Mouse (Mus musculus) layer of hippocampus, adult 11-12 months (tissue): ENCODE measurements around the gene Ppp1r10.
A peak's percentile ranks its signal among the peaks of the same experiment; 100 is the strongest.

Experiments used
- DNase-seq: peaks from one replicate; pipeline ENCODE4 v3.0.0; 2022; ENCODE audit warnings: low spot score

Gene Ppp1r10

DNA sequence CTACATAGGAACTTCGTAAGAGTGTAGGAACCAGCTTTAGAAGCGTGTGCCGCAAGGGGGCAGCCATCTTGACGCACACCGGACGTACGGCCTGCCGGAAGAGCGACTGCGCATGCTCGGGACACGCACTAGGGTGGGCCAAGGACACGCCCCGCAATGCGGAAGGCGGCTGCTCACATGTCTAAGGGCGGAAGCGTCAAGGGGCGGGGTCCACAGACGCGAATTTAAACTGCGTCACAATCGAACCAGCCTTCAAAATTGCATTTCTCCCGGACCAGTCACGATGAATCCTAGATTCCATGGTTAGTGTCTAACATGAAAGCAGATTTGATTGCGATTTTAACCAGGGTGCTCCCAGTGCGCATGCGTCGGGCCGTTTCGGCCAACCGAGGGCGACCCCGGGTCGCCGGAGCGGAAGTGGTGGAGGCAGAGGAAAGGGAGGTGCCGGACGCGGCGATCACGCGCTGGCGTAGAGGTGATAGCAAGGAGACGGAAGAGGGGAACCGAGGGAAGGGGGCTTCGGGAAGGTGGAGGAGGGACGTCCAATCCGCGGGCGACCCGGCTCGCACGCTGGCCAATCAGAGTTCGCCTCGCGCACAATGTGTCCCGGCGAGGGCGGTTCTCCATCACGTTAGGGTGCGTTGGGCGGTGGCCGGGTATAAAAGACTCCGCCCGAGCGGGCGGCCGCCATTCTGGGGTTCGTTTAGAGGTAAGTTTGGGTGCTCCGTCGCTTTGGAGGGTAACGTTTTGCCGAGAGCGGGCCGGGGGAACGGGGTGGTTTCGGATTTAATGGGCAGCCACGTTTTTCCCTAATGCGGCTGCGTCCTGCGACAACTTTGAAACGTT lies at the start of gene Ppp1r10, which contains the start of gene Mrps18b:
Ppp1r10 (plus strand) TSS at position 138 of the 846 bp plus-strand sequence.
Mrps18b (minus strand) TSS at position 93 of the 846 bp plus-strand sequence.
- DNase-seq = peak; percentile 100

DNA sequence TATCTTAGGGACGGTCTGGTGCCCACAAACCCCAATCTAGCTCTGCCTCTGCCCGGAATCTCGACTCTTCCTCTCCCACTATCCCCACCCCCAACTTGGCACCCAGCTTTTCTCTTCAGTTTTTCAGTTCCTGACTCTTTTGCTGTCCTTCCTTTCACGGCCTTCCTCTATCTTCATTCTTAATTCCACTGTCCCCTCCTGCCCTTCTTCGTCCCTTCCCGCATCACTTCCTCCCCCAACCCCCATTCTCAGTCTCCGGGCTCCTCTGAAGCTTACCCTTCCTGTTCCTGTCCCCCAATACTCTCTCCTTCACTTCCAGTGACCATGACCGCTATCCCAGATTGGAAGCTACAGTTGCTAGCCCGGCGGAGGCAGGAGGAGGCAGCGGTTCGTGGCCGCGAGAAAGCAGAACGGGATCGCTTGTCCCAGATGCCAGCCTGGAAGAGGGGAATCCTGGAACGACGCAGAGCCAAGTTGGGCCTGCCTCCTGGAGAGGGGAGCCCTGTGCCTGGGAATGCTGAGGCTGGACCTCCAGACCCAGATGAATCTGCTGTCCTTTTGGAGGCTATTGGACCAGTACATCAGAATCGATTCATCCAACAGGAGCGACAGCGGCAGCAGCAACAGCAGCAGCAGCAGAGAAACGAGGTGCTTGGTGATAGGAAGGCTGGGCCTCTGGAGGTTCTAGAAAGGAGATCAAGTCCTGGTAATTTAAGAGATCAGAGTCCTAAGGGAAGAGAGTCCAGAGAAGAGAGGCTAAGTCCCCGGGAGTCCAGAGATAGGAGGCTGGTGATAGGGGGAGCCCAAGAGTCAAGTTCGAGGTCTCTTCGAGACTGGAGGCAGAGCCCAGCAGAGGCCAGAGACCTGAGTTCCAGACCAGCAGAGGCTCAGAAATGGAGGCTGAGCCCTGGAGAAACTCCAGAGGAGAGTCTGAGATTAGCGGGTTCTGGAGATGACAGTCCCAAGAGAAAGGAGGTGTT lies 49.0 kb upstream of the Ppp1r10 start:
- DNase-seq = no peak

DNA sequence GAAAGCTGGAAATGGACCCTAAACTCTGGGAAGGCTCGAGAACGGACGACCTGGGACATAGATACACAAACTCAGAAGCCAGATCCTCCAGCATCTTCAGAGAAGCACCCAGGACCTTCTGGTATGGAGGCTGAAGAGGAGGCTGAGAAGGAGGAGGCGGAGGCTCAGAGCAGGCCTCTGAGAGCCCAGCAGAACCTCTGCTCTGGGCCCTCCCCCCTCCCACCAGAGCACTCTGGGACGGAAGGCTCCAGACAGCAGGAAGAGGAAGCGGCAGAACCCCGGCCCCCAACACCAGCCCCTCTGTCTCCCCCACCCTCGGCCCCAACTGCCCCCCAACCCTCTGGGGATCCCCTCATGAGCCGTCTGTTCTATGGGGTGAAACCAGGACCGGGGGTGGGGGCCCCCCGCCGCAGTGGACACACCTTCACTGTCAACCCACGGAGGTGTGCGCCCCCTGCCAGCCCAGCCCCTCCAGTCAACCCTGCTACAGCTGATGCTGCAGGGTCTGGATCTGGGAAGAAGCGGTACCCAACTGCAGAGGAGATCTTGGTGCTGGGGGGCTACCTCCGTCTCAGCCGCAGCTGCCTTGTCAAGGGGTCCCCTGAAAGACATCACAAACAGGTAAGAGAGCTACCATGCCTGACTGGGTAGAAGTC lies 47.9 kb upstream of the Ppp1r10 start:
- no peak for DNase-seq

DNA sequence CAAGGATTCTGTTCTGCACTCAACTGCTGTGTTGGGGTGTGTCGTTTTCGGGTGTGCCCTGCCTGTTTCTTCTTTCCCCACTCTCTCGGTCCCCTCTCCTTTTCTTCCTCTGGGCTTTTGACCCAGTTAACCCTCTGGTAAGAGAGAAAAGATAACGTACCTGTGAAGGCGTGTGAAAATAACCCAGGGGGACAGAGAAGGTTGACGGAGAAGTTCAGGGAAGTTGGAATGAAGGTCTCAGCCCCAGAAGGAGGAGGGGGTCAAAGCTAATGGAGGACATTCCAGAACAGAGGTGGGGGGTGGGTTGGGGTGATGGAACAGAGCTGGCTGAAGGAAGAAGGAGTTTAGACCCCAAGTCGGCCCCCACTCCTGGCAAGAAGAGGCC lies 47.3 kb upstream of the Ppp1r10 start:
- DNase-seq = no peak

DNA sequence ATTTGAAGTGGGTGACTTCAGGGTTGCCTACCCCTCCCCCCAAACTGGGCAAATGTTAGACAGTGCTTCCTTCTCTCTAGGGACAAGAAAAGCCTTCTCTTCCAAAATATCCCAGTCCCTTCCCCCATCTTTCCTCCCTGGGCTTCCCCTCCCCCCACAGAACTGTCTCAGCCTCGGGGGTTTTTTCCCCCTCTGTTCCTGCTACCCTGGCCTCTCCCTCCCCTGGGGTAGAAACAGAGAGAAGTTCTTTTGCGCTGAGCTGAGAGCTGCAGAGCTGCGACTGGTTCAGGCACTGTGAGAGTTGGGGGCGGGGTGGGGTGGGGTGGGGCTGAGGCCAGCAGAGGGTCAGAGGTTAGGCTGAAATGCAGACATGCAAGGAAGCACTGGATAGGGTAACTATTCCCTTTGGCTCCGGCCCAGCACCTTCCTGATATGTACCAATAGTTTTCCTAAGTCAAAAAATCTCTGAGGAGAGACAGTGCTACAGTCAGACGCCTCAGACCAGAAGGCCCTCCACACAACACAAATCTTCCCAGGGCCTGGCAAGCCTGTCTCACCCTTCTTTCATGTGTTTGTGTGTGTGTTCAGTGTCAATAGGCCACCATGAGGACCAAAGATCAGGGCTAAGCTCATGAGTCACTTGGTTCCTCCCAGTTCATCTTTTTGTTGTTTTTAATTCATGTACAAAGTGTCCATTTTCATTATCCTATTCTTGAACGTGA lies 46.7 kb upstream of the Ppp1r10 start:
- no peak for DNase-seq

DNA sequence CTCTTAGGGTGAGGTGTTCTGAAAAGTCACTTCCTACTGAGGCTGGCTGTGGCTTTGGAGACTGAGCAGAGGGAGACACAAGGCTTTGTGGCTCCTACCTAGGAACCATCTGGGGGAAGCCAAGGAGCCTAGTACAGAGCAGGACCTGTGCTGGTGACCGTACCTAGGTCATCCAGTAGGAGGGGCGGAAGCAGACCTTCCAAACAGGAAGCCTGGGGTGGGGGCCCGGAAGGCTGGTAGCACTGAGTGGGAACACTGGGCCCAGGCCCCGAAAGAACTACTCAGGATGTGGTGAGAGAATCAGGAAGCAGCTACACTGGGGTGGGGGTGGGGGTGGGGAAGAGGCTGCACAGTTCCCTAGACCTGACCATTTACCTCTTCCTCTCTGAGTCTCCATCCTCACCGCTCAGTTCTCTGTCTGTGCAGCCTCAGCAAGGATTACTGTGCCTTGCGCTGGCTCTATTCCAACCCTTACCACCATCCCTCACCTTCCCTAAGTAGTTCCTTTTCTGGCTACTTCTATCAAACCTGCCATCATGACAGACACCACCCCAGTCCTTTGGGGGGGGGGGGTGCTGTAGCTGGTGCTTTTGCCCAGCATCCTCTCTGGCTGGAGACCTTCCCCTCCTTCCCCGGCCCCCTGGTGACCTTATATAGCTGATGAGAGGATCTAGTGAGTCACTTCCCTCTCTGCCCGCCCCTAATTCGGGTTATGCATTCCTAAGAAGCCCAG lies 45.9 kb upstream of the Ppp1r10 start:
- no peak for DNase-seq

DNA sequence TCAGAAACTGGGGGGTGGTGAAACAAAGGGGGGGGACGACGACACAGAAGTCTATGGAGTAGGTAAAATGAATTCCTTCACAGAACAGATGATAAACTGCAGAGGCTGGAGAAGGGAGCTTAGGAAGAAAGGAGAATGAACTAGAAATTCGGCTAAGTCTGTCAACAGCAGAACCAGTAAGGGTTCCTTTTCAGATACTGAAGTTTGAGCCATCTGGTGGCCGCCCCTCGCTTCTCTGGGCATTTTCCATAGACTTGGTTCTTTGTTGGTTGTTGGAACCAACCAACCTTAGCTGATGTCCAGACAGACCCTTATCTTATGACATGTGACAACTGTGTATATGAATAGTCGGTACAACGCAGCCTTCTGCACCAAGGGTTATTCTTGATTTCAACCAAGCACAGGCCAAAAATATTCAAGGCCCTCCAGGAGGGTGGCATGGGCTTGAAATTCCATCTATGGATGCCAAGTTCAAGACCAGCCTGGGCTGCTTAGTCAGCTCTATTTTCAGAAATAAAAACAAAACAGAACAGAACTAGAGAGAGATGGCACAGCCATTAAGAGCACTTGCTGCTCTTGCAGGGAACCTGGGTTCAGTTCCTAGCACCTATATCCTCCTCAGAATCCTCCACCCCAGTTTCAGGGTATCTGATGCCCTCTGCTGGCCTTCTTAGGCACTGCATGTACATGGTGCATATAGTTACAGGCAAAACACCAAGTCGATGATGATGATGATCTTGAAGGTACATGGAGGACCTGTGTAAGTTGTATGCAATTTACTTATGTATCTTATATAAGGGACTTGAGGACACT lies 45.1 kb upstream of the Ppp1r10 start:
- DNase-seq = no peak

DNA sequence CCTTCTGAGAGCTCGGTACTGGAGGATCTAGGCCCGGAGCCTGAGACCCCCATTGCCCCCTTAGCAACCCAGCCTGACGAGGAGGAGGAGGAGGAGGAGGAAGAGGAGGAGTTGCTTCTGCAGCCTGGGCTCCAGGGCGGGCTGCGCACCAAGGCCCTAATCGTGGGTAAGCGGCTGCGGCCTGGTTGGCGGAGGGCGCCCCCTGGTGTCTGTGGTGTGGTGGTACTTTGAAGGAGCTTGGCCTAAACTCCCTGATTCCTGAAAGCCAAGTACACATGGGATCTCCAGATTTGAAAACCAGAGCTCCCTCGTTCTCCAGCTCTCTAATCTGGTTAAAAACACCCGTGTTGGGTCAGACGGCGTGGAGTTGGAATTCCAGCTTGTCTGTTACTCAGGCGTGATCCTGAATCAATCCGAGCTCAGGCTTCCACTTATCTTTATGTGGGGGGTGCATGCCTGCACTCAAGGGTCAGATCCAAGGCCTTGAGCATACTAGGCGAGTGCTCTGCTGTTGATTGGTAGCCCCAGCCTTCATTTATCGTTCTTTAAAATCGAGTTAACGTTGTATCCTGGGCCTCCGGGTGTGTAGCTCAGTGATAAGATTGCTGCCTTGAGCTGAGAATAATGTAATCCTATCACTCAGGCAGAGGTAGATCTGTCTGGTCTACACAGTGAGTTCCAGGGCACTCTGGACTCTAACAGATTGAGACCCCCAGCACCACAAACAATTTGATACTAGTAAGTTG lies 42.3 kb upstream of the Ppp1r10 start:
- peak; percentile 84 for DNase-seq

DNA sequence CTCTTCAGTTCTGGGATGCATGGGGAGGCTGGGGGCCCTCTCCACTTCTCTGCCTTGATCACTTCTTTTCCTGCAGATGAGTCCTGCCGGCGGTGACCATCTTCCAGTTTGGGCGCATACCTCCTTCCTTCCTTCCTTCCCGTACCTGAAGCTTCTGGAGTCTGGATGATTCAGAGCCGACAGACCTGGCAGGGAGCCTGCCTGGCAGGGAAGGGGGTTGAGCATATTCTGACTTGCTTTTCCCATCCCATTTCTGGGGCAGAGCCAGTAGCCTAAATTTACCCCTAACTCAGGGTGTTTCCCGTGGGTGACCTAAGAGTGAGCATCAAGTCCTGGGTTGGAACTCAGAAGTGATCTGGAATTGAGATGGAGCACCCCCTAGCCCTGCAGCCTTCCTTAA lies 41.5 kb upstream of the Ppp1r10 start:
- no peak for DNase-seq

DNA sequence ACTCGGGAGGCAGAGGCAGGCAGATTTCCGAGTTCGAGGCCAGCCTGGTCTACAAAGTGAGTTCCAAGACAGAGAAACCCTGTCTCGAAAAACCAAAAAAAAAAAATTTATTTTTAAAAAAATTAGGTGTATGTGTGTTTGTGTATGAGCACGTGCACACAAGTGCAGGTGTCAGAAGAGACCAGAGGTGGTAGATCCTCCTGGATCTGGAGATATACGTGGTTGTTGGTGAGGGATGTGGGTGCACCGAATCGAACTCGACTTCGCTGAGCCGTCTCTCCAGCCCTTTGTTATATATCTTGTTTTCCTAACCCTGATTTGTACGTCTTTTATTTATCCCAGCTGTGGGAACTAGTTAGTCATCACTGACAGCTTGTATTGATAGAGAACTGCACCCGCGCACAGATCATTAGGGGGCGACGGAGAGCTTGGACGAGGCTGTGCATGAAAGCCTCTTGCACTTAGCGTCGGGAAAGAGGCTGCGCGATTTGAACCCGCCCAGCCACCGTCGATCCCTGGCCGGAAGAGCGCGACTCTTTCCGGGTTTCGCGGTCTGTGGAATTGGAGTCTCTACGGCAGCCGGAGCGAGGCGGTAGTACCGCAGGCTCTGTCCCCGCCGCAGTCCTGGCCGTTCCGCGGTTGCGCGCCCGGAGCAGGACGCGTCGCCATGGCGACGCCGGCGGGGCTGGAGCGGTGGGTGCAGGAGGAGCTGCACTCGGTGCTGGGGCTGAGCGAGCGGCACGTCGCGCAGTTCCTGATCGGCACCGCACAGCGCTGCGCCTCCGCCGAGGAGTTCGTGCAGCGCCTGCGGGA lies 36.8 kb upstream of the Ppp1r10 start, which contains the start of gene Dhx16:
Dhx16 (plus strand) TSS at position 575 of the 813 bp plus-strand sequence.
- peak; percentile 96 for DNase-seq

DNA sequence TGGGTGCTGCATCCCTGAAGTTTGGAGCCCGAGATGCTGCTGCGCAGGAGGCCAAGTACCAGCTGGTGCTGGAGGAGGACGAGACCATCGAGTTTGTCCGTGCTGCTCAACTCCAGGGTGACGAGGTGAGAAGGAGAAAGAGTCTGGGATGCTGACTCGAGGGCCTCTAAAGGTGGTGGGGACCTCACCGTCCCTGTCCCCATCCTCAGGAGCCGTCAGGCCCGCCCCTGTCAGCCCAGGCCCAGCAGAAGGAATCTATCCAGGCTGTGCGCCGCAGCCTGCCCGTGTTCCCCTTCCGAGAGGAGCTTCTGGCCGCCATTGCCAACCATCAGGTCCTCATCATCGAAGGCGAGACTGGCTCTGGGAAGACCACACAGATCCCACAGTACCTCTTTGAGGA lies 33.3 kb upstream of the Ppp1r10 start:
- DNase-seq = no peak

DNA sequence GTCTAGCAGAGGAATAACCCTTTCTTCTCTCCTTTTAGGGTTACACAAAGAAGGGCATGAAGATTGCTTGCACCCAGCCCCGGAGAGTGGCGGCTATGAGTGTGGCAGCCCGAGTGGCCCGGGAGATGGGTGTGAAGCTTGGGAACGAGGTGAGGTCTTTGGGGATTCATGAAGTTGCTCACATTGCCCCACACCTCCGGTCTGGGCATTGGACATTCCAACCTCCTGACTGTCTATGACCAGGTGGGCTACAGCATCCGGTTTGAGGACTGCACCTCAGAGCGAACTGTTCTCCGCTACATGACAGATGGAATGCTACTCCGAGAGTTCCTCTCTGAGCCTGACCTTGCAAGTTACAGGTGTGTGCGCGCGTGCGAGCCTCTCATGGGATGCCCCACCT lies 32.5 kb upstream of the Ppp1r10 start:
- no peak for DNase-seq

DNA sequence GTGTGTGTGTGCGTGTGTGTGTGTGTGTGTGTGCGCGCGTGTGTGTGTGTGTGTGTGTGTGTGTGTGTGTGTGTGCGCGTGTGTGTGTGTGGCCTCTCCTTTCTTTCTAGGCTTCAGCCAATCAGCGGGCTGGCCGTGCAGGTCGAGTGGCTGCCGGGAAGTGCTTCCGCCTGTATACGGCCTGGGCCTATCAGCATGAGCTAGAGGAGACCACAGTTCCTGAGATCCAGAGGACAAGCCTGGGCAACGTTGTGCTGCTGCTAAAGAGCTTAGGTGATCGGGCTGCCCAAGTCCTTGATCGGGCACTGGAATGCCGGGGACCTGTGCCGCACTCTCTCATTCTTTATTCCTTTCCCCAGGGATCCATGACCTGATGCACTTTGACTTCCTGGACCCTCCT lies 28.5 kb upstream of the Ppp1r10 start:
- no peak for DNase-seq

DNA sequence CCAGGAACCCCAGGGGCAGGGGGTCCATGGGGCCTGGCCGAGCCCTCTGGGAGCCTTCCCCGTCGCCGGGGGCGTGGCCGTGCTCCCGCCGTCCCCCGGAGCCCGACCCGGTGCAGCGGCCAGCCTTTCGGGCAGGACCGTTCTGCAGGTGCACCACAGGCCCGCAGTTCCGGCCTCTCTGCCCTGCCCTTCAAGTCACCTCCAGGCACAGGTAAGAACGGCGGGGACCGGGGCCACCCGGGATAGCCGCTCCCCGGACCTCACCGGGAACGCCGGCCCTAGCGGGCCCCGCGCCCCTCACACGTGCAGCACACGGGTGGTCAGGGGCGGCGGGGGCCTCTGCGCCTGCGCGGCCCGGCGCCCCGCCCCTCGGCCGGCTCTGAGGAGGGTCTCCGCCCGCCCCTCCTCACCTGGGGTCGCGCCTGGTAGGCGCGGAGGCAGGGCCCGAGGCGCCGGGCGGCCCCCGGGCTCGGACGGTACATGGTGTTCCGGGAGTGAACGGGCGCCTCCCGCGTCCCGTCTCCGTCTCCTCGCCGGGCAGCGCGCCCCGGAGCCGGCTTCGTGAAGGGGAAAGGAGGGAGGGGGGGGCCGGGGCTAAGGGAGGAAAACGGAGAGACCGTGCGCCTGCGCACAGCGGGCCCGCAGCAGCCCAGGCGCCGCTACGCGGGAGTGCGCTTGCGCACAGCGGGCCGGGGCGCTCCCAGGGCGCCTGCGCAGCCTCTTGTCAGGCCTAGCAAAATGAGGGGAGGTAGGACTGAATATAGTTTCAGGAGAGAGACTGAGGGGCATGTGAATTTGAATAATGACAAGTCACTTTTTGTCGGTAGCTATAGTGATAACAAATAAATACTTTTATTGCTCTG lies 19.2 kb upstream of the Ppp1r10 start, which contains the start of gene 2310061I04Rik:
2310061I04Rik (minus strand) TSS at position 651 of the 863 bp plus-strand sequence.
- peak; percentile 92 for DNase-seq

DNA sequence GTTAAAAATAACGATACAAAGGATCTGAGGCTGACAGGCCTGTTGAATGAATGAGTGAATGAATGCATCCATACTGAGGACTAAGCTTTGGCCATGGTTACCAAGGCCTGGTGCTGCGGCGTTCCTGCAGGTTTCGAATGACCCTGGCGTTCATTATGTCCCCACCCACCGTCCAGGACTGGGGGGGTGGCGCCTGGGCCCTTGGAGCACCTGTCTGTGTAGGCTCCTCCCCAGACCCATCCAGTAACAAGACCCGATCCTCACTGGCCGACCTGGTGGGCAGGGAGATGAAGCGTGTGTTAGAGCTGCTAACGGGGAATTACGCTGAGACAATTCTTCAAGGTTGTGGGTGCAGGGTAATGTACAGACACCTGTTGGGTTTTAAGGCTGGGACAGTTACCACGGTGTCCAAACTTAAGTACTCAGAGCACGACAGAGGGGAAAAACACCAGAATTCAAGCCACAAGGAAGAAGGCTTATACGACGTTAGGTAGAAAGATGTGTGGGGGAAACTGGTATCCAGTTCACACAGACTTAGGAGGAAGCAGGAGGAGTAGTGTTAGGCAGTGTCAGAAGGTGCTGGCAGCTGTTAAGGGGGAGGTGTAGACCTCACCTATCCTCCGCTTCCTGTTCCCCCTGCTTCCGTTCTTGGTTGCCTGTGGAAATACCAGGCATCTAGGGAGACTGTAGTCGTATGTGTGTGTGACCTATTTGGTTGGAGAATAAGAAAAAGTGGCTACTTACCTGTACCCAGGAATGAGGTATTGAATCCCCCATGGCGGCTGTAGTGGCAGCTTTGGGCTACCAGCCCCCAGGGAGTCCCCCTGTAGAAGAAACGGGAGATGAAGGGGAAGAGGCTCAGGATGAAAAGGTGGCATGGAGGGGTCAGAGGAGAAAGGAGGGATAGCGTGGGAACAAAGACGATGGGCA lies 18.3 kb upstream of the Ppp1r10 start:
- DNase-seq = no peak

DNA sequence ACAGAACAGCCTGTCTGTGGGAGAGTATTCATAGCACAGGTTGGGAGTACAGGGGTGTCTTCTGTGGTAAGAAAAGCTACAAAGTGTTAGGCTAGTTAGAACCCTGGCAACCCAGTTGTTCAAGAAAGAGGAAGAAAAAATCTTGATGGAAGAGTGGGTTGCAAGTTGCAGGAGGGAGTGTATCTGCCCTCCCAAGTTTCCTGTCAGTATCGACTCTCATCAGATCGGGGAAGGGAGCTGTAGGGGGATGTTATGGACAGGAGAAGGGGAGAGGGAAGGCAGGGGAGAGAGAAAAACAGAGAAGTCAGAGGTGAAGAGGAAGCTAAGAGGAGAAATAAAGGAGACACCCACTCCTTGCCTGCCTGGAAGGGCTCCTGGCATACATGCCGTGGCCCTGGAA lies 15.6 kb upstream of the Ppp1r10 start:
- no peak for DNase-seq
